In genomic region chr1:71757236-71757635, GRCm38 (mm10) we compare ENCODE assay signal across 14 mouse cellular contexts.
"Had no signal": no experiment of that assay in that cellular context is flagged by ENCODE, and none has a peak within 500 bp of the region (broad histone marks: within the 10 kb centered on the region; RNA-seq: fewer than 3 reads in every experiment).

No protein-coding gene starts in this region.

- H3K27me3 ChIP-seq: limb, embryonic 12.5 days; liver, embryonic 13.5 days; lung, embryonic 15.5 days; neural tube, embryonic 15.5 days had no signal

- H3K27ac ChIP-seq: kidney, postnatal 0 days; layer of hippocampus, adult 2 months; limb, embryonic 12.5 days; liver, embryonic 13.5 days; lung, embryonic 15.5 days; macrophage; neural tube, embryonic 15.5 days had no signal

- H3K4me3 ChIP-seq: layer of hippocampus, adult 2 months; limb, embryonic 12.5 days; liver, embryonic 13.5 days; lung, embryonic 15.5 days; myocyte; neural tube, embryonic 15.5 days had no signal

- H3K9me3 ChIP-seq: liver, embryonic 13.5 days; lung, embryonic 15.5 days; neural tube, embryonic 15.5 days had no signal

- ATAC-seq: liver, postnatal 0 days had no signal

- H3K9ac ChIP-seq: limb, embryonic 12.5 days; liver, embryonic 13.5 days; liver, postnatal 0 days; lung, embryonic 15.5 days; neural tube, embryonic 15.5 days had no signal

- DNase-seq: liver; liver, embryonic 13.5 days; liver, postnatal 0 days; lung, postnatal 14 days; right cerebral cortex, adult 18-20 months; right cerebral cortex, postnatal 25 days; thymus, postnatal 36 days had no signal

- H3K36me3 ChIP-seq: limb, embryonic 12.5 days; liver, embryonic 13.5 days; lung, embryonic 15.5 days; neural tube, embryonic 15.5 days had no signal

- H3K4me1 ChIP-seq: limb, embryonic 12.5 days; liver, embryonic 13.5 days; lung, embryonic 15.5 days; neural tube, embryonic 15.5 days had no signal

- H3K4me2 ChIP-seq: limb, embryonic 12.5 days; liver, embryonic 13.5 days; lung, embryonic 15.5 days; neural tube, embryonic 15.5 days had no signal
